Mouse (Mus musculus) embryonic fibroblast, embryonic 13.5 days (primary cell): ENCODE data around the gene Adam17.

ENCODE experiments used
- CTCF ChIP-seq: IDR thresholded peaks from 2 replicates; pipeline ENCODE4 v1.5.1; 2011; ENCODE audit warnings: mild to moderate bottlenecking, control low read depth, low read length, moderate library complexity, borderline replicate concordance; ENCODE audit not compliant: insufficient read depth
- POLR2A ChIP-seq: IDR thresholded peaks from 2 replicates; pipeline ENCODE4 v1.6.1; 2011; ENCODE audit warnings: low read depth, mild to moderate bottlenecking, control low read depth, low read length, moderate library complexity

DNA sequence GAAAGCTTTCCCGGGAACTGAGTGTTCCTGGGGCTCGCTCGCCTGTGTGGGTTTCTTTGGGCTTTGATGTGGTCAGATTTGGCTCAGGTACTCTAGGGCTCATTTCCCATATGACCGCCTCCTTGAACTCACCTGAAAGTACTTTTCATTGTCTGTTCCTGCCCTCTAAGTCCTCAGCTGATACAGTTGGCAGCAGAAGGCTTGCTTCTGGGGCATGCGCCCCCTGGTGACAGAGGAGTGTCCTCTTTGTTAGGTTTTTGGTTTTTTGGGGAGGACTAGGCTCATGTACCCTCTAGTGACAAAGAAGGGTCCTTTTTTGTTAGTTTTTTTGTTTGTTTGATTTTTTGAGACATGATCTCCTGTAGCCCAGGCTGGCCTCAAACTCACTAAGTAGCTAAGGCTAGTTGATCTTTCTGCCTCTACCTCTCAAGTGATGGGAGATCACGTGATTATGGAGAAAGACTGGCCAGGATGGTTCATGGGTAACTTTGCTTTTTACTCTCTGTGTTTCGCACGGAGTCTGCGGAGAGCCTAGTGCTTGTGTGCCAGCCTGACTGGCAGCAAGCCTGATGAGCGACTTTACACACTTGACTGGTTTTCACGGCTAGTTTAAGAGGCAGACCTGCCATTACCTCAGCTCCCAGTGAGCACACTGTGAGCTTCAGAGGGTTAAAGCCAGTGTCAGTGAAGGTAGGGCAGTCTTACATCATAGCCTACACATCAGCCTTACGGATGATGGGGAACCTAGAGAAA is 55.1 kb downstream of the Adam17 start:
- TF ChIP-seq POLR2A = no peak
- peak; percentile 45; the same call in 1 of the 2 replicates for TF ChIP-seq CTCF
